Mouse (Mus musculus) kidney, adult 18-20 months (tissue): ENCODE data around the gene Cnppd1.

Experiments used
- DNase-seq: peaks from one replicate; pipeline ENCODE4 v3.0.0; 2021

Cnppd1 gene

DNA sequence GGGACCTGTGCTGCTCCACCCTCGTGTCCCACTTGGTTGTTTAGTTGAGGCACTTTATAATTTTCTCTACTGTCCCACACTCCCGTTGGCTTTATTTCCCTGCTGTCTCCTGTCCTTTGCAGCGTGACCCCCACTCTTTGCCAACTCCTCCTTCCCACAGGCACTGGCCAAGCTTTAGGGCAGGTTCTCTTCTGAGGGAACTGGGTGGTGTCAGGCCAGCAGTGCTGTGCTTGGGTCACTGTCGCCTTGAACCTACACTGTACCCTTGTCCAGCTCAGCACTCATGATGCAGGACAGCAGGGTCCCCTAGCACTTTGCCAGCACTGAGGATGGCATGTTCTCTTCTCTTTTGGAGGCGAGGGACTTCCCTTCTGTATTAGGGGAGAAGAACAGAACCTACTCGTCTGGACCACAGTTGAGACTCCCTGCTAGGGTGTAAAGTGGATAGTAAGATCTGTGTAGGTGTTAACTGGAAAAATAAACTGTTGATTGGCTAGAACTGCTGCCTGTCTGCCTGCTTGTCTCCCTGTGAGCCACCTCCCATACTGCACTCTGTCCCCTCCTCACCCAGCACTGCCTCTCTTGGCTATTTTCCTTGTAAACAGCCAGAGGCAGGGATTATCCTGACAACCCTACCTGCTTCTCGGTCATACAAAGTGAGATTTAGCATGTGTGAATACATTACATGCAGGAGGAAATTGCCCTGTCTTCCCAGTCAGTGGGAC lies 5.1 kb upstream of the Cnppd1 start:
- DNase-seq: peak; percentile 39

DNA sequence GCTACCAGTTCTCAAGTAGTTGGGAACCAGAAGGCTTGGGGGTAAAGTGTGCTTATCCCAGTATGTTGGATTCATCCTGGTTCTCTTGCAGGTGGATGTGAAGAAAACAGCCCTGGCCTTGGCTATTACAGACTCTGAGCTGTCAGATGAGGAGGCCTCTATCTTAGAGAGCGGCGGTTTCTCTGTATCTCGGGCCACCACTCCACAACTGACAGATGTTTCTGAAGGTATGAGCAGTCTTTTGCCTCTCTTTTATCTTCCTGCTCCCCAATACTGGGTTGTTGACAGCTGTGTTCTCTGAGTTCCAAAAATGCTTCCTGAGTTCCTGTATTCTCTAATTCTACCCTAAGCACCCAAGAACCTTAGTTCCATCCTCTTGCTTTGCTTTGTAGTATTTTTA lies 3.1 kb upstream of the Cnppd1 start:
- no peak for DNase-seq

- DNase-seq: peak; percentile 83
These were observed 873 bp downstream of the Cnppd1 start for GRCm38 (mm10) chr1:75141486-75142190.

GRCm38 (mm10) chr1:75140601-75141190 lies 1.8 kb downstream of the Cnppd1 start:
- peak; percentile 52 for DNase-seq

GRCm38 (mm10) chr1:75138448-75138847 lies 4.1 kb downstream of the Cnppd1 start:
- DNase-seq: no peak

- DNase-seq: no peak
These were observed 5.8 kb downstream of the Cnppd1 start for GRCm38 (mm10) chr1:75136730-75137129.

DNA sequence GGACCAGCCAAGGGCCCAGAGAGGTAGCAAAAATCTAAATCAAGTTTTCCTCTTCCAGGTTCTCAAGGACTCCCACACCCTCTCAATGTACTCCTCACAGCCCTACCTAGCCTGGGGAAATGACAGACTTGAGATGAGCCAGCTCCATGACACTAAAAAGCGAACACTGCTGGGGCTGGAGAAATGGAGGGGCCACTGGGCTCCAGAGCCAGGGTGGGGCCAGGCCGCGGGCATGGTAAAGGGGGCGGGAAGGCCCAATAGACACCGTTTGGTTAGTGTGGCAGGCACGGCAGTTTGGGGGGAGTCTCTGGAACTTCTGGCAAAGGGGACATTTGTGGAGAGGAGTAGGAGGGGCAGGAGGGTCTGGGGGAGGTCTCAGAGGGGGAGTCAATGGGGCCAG lies 6.2 kb downstream of the Cnppd1 start:
- no peak for DNase-seq

GRCm38 (mm10) chr1:75133421-75134207 lies 8.9 kb downstream of the Cnppd1 start, which contains the start of gene Slc23a3:
Gene Slc23a3 (minus strand): TSS chr1:75133890.
- DNase-seq: peak; percentile 57

DNA sequence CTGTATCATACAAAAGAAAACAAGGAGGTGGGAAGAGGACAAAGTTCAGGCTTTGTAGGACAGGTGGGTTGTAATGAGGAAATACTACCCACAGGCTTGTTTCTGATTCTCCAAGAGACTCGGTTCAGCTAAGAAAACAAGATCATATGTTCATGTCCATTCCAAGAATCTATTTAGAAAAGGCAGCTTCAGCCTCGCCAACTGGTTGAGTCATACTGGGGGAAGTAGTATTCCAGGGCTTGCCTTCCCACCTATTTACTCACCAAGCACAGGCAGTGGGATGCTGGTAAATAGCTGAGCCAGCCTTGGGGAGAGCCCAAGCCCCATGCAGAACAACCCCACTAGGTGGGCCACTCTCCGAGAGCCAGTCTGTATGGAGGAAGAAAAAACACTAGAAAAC lies 13.9 kb downstream of the Cnppd1 start:
- no peak for DNase-seq

DNA sequence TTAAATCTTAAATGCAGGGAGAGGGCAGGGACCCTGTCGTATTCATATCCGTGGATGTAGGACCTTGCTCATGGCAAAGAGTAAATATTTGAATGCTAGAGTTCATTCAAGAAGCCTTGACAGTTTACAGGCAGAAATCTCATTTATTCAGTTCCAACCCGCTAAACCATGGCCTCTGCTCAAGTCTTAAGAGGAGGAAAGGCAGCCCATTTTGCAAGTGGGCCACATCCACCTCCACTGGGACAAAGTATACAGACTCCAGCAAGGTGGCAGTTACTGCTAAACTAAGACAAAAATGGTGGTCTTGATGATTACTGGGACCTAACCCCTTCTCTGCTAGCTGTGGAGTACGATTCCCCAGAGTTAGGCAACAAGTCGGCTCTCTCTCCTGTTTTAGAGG lies 17.1 kb downstream of the Cnppd1 start:
- no peak for DNase-seq

DNA sequence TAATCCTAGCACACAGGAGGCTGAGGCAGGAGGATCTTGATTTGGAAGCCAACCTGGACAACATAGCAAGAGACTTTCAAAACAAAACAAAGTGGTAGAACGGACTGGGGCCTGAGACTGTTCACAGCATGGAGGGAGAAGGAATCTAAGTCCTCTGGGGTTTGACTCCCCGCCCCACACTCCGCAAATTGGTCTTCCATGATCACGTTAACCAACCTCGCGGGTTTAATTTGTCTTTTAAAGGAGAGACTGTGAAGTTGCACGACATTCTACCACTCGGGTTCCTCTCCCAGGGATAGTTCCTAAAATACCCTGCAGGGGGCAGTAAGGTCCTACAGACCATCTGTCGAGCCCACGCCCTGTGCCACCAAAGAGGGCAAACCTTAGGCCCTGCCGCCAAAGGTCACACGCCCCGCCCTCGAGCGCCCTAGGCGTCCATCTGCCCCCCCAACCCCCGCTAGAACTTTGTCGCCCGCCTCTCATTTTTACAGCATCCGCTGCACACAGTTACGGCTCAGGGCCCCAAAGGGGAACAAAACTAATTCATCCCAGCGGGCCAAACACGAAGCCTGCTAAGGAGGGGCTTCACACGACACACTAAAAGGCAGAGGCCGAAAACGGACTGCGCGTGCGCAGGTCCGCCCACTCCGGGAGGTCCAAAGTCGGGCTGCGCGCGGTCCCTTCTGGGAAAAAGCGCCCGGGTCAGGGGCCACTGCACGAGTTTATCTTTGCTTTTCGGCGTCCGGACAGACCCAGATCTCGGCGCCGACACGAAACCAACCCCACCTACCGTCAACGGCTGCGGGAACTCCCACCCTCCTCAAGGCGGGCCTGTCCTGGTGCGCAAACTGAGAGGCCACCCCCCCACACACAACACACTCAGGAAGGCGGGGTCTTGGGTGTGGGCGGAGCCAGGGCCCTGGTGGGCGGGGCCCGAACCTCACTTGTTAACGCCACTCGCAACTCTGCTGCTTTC lies 17.9 kb downstream of the Cnppd1 start, which contains the start of gene Nhej1:
TSS of gene Nhej1 (minus strand) at position 855 of the 976 bp plus-strand sequence.
- DNase-seq: peak; percentile 98

- DNase-seq: no peak
These were observed 20.3 kb downstream of the Cnppd1 start for GRCm38 (mm10) chr1:75122211-75122610.
